17 mouse cellular contexts compared by ENCODE assay signal in genomic region chr10:21203461-21203860, GRCm38 (mm10).
"Had no signal": no experiment of that assay in that cellular context is flagged by ENCODE, and none has a peak within 500 bp of the region (broad histone marks: within the 10 kb centered on the region; RNA-seq: fewer than 3 reads in every experiment).

No protein-coding gene starts in this region.

- H3K4me3 ChIP-seq: liver, embryonic 13.5 days; liver, embryonic 15.5 days; lung, embryonic 15.5 days; megakaryocyte, embryonic 14.5 days; midbrain, embryonic 13.5 days; midbrain, embryonic 15.5 days; neural tube, embryonic 12.5 days; stomach, embryonic 15.5 days had no signal

- H3K9ac ChIP-seq: liver, embryonic 13.5 days; liver, embryonic 15.5 days; liver, postnatal 0 days; lung, embryonic 15.5 days; midbrain, embryonic 13.5 days; midbrain, embryonic 15.5 days; neural tube, embryonic 12.5 days; stomach, embryonic 15.5 days had no signal

- DNase-seq: liver; liver, embryonic 13.5 days; liver, postnatal 0 days; lung, adult 2 months; lung, postnatal 14 days; lung, postnatal 36 days; right cerebral cortex, postnatal 14 days had no signal

- H3K9me3 ChIP-seq: liver, embryonic 13.5 days; liver, embryonic 15.5 days; lung, embryonic 15.5 days; megakaryocyte, embryonic 14.5 days; midbrain, embryonic 13.5 days; midbrain, embryonic 15.5 days; stomach, embryonic 15.5 days had no signal

- H3K27ac ChIP-seq: liver, embryonic 13.5 days; liver, embryonic 15.5 days; lung, embryonic 15.5 days; macrophage; midbrain, embryonic 13.5 days; midbrain, embryonic 15.5 days; neural tube, embryonic 12.5 days; stomach, embryonic 15.5 days; stomach, postnatal 0 days had no signal

- H3K36me3 ChIP-seq: liver, embryonic 13.5 days; liver, embryonic 15.5 days; lung, embryonic 15.5 days; midbrain, embryonic 13.5 days; midbrain, embryonic 15.5 days; neural tube, embryonic 12.5 days; stomach, embryonic 15.5 days had no signal

- ATAC-seq: liver, postnatal 0 days; lung, postnatal 0 days; midbrain, embryonic 13.5 days; midbrain, embryonic 15.5 days had no signal

- H3K4me1 ChIP-seq: lung, embryonic 15.5 days; midbrain, embryonic 13.5 days; midbrain, embryonic 15.5 days; neural tube, embryonic 12.5 days; stomach, embryonic 15.5 days had no signal

- H3K27me3 ChIP-seq: liver, embryonic 13.5 days; liver, embryonic 15.5 days; lung, embryonic 15.5 days; megakaryocyte, embryonic 14.5 days; midbrain, embryonic 13.5 days; midbrain, embryonic 15.5 days; neural tube, embryonic 12.5 days; stomach, embryonic 15.5 days had no signal

- H3K4me2 ChIP-seq: liver, embryonic 13.5 days; liver, embryonic 15.5 days; lung, embryonic 15.5 days; midbrain, embryonic 13.5 days; midbrain, embryonic 15.5 days; neural tube, embryonic 12.5 days; stomach, embryonic 15.5 days had no signal
